Mouse (Mus musculus): ENCODE results near the gene Cpne4. TPM values are rescaled to one million over a fixed set of nuclear protein-coding genes. Genes with fewer than 3 reads are reported as not detected.

The Cpne4 gene
- total RNA-seq, 2 experiments from 2014 or later, result 123 to 148 TPM

DNA sequence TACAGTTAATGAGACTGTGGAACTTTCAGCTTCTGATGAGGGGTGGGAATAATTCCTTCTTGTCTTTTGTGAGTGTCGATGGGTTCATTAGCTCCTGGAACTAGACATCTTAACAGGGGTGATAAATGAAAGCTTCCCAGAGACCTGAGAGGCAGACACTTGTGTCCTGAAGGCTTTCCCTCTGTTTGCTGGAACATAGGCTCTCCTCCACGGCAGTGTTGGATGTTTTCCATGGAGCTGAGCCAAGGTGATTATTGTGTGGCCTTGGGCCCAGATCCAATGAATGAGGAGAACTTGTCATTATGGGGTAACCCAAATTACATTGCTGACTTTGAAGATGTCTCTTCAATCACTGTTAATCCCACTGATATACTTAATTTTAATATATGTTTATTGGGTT, 146.1 kb downstream of the Cpne4 start:
- DNase-seq, result no peak

DNA sequence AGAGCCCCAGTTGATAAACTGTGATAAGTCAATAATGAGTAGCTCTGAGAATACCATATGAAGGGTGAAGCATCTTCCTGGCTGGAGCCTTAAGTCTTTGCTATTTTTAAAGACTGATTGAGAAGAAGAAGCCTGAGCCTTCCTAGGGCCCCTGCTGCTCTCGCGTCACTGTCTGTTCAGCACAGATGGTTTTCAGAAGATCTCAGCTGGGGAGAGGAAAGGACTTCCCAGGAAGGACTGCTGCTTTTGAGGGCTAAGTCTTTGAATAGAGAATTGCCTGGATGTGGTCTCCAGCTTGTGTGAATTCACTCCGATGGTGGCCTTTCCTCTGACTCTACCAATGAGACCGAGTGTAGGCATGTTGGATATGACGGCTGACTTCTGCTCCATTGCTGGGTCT, 163.7 kb downstream of the Cpne4 start:
- no peak for DNase-seq

DNA sequence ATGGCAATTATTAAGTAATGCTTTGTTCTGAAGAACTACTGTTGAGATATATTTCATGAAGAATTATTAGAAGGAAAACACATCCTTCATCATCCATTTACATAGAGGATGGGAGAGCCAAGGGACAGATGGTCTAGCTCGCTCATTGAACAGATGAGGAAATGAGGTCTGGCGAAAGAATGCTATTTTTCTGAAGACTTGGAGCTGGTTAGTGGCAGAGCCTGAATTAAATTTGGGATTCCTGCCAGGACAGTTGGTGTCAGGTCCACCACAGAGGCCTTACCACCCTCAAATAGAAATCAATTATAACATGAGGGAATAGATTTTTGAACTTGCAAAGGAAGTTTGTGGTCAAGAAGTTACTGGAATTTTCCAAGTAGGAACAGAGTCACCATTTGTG, 178.2 kb downstream of the Cpne4 start:
- DNase-seq, result peak in 1 of 2 experiments; percentile 4

DNA sequence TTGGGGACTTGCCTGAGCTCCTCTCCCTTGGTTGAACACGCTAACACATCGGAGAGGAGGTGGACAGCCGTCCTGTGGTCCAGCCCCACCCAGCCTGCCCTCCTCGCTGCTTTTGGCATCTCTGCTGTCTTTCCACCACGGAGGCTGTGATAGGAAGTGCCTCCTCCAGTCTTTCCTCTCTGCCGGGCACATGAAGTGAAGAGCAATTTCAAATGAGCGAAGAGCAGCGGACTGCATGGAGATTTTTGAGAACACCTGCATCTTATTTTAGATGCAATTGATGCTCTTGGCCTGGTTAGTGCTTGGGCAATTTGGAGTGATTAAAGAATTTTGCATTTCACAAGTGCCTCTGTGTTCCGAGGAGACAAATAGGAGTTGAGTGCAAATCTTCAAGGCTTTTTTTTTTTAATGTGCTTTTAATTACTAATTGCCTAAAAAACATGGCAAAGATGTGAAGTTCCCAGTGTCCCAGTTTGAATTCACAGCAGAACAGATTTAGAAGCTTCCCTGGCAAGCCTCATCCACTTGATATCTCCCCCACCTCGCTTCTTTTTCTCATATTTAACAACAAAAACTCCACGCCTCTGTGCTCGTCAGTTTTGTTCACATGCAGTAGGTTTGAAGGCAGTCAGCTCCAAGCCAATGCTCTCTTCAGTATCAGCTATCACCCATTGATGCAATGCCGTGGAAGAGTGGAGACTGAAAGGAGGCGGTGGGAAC, 195.7 kb downstream of the Cpne4 start:
- peak; percentile 11 to 14 for DNase-seq

DNA sequence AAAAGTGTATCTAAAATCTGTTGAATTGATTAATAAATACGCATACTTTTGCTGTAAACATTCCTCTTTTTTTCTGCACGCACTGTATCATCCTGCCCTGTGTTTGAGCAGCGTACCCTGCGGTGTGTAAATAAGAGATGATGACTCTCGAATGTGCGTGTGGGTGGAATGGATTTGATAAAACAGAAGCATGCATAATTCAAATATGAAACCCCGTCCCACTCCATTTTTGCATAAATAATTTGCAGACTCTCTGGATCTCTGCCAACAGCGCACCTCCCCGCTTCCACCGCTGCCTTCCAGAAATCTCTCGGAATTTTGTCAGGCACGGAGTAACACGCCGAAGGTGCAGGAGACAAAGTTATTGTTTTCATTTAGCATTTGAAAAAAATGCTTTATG, 208.4 kb downstream of the Cpne4 start:
- no peak for DNase-seq

DNA sequence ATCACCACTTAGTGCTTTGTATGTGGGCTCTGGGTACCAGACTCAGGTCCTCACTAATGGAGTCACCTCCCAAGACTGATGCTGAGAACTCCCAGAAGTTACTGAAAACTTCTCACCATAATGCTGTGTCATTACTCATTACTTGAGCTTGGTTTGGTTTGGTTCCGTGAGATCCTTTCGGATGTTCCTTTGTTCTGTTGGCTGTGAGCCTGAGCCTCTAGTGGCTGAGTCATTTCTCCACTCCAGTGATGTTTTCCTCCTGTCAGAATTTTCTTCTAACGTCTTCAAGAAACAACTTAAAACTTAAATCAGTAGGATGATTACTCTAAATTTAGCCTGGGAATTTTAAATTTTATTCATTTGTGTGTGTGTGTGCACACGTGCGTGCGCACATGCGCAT, 212.9 kb downstream of the Cpne4 start:
- no peak for DNase-seq

DNA sequence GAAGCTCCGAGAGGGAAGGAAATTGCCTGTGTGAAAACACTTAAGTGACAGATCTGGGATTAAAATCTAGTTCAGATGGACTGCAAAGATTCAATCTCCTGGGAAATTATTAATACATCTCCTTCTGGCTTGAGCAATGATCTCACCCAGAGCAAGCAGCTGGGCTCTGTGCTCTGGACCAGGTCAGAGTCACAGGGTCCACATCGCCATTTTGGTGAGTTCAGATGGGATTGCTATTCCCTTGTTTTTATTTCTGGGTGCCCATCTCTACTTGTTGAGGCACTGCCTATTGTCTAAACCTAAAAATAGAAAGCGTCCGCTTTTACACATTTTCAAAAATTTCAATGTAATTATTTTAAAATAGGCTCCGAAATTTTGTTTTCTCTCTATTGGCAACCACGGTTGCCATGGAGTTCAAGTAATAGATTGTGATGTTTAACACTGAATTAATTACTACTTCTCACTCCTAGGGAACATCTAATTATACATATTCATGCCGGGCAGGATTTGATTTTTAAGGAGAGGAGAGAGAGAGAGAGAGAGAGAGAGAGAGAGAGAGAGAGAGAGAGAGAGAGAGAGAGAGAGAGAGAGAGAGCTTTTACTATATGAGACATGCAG, 229.2 kb downstream of the Cpne4 start:
- DNase-seq, result no peak

DNA sequence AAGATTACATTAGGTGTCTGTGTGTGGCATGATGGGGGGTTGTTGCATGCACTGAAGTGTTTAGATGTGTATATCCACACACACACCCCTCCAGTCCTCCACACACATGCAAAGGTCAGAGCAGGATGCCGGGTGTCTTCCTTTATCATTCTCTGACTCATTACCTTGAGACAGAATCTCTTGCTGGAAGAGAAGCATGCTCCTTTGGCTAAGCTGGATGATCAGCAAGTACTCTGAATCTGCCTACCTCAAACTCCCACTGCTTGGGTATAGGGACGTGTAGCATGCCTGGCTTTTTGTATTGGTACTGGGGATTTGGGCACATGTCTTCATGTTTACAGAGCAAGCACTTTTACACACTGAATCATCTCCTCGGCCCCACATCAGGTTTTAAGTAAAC, 230.0 kb downstream of the Cpne4 start:
- DNase-seq, result no peak

DNA sequence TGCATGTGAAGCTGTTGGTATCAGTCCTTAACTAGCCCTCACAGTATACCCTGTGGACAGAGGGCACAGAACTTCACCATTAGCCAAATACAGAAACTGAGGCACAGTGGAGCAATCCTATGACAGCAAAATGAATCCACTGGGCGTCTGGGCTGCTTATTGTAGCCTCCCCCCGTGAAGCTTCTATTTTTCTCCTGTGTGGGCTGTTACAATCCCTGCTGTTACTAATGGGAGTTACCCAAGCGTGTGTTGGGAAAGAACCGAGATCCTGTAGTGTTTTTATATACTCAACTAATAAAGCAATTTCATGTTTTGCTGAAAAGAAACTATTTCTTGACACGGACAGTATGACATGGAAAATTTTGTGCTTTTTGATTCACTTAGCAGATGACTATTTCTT, 230.7 kb downstream of the Cpne4 start:
- DNase-seq, result no peak

DNA sequence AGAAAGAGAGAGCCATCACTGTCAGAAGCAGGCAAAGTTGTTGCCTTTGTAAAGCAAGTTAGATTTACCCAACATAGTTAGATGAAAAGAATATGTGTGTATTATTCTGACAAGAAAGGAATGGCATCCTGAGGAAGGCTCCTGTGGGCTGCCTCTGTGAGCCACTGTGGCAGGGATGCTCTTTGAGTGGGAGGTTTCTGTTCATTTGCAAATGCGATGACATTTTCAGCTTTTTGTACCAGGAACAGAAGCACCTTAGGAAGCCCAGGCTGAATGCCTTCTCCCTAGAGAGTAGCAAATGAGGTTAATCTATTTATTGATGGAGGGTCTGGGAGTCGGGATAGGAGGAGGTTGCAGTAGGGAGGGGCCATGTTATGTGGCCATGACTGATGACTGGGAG, 249.5 kb downstream of the Cpne4 start:
- no peak for DNase-seq

DNA sequence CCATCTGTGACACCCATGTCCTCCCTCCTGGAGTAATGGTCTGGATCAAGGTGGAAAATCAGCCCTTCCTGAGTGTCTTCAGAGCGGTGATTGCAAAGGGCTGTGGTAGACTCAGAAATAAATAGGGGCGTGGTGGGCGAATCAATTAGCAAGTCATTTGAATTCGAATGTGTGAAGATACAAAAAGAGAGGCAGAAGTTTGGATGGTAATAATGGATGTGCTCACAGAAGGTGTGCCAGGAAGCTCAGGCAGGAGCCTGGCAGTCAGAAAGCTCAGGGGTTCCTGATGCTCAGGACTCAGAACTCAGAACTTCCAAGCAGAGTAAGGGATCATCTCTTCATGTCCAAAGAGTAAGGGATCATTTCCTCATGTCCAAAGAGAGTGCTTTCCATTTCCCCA, 257.7 kb downstream of the Cpne4 start:
- no peak for DNase-seq

DNA sequence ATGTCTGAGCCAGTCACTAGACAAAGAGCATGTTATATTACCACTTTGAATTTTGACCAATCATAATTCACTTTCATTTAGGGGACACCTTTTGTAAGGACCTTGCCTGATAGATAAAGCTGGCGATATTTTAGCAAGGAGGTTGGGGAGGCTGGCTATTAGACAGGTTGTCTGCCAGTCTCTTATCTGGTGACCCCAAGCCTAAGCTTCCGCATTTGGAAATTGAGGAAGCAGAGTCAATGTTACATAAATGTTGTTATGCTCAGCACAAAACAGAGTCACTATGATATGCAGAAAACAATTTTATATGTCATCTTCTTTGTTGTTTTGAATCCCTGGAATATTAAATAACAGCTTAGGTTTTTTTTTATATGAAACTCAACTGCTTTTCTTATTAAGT, 267.6 kb downstream of the Cpne4 start:
- no peak for DNase-seq

DNA sequence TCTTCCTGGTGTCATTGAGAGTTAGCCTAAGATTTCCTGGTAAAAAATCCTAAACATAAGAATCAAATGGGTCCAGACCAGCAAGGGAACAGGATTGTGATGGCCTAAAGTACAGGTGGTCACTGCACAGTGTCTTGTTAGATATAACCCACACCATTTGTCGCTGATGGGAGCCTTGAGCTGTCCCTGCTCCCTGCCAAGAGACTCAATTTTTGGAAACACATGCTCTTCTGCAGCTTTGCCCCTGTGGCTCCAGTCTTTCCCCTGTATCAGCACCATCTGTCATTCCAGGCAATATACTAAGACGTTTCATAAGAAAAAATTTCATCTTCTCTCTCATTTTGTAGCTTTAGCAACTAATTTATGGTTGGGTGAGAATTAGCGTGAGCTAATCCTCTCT, 281.6 kb downstream of the Cpne4 start:
- DNase-seq, result no peak

DNA sequence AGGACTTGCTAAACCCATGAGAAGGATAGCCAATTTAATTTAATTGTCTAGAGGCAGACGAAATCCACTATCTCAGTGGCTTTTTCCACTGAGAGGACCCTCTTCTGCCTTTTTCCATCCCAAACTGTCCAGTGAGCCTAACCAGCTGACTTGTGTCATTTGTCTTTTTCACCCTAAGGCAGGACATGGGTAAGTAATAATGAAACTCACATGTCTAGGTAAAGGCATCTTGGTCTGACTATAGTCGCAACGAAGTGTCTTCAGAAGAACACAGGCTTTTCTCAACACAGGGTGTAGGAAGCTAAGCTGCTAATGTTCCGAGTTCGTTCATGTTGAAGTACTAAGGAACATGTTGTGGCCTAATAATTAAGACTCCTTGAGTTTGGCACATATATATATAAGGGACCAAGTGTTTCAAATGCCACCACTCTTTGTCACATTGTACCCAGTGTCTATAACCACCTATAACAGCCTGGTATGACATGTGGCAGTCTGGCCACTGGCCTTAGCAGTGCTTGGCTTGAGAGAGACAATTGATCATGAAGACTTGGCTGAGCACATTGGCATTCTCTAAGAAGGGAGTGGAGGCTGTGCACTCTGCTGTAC, 286.0 kb downstream of the Cpne4 start:
- no peak for DNase-seq

DNA sequence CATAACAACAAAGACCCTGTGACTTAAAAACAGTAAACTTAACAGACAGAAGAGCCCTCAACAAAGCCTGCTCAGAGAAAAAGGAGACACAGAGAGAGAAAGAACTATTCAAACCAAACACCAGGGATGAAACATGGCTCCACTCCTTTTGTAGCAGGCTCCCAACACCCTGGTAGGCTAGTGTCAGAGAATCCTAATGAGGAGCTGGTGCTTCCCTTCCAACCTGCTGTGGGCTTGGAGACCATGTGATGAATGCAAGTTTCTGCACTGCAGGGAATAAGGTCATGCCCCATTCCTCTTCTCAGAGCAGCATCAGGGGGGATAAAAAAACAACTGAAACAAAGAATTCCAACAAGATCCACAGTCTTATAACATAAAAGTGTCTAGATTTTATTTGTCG, 290.8 kb downstream of the Cpne4 start:
- no peak for DNase-seq

DNA sequence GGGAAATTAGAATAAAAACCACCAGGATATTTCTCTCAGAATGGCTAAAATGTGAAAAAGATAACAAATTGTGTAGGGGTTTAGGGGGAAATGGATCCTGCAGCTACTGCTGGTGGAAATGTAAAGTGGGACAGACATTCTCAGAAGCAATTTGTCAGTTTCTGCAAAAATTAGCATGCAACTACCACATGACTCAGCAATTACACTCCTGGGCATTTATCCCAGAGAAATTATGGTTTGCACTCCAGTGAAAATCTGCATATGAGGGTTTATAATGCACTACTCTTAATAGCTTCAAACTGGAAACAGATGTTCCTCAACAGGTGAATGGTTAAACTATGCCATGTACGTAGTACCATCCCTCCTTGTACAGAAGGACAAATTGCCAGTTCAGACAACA, 294.2 kb downstream of the Cpne4 start:
- peak in 1 of 2 experiments; percentile 25 for DNase-seq

DNA sequence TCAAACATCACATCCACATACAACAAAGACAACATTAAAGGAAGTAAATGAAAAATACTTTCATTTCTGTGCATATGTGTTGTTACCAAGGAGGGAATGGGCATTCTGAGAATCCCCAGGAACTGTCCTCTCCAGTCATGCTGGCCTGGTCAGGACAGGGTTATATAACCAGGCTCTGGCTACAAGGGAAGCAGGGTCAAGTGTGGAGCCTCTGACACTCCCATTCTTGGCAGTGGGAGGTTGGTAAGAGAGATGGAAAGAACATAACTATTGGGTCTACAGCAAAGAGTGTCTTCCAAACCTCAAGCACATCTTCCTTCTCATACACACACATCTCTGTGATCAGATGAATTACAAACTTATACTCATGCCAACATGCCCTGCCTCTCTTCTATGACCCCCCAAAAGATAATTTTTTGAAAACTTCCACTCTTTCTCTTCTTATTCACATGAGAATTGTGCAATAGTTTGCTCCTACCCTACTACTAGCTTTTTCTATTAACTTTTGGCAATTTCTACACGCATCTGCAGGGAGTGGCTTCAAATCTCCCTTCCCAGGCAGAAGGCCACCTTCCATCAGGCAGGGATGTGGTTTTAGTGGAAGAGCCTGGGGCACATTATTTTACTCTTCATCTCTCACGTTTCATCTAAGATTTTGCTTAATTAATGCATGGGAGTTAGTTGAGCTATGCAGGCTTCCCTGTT, 298.3 kb downstream of the Cpne4 start:
- no peak for DNase-seq

DNA sequence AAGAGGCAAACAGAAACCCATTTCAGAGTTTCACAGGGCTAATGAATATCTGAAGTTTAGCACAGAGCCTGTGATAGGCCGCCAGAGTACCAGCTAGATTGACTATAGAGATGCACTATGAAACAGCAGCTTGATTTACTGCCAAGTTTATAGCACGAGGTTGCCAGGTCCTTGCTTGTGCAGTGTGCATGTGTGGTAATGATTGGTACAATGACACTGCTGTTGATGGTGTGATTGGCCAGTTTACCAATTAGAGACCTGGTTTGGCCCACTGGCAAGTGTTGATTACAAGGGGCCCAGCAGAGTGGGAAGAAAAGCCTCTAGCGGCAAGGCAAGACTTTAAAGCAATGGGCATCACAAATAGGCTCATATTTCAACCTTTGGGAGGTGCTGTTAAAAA, 306.6 kb downstream of the Cpne4 start:
- DNase-seq, result no peak

DNA sequence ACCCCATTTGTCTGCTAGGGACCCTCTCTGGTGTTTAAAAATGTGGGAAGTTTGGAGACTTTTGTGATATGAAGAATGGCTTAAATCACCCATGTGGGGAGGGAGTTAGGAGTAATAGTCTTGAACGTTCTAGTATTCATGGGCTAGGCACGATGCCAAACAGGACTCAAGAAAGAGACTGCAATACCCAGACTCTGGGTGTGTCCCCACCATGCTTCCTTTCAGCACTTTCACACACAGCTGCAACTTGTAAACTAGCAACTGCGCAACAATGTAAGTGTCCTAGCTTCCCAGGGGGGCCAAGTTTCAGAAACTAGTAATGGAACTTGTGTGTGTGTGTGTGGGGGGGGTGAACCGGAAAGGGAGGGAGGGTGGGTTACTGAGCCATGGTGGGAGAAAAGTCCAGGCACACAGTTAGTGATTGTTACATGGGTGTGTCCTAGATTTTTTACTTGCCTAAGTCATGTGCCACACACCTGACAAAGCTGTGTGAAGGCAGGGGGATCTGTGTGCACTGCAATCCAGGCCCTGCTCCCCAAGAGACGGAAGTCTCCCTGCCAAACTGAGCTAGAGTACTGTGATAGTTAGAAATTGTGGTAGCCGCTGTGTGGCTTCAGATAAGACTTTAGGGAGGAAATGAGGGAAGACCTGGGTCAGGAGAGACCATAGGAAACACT, 307.3 kb downstream of the Cpne4 start:
- DNase-seq, result no peak

DNA sequence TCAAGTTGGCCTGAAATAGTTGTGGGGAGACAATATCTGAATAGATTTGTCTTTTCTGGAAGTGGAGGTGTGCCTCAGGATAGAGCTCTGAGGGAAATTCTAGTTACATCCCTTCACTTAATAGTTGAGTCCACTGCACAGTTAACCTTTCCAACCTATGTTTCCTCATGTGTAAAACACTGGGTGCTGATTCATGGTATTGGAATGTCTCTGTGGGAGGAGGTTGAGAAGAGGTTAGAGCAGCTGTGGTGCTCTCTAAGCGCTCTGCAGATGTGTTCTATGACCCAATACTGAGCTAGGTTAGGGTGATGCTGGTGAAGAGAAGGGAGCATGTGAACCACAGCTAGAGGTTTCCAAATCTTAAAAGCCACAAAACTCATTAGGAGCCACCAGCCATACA, 318.7 kb downstream of the Cpne4 start:
- DNase-seq, result no peak

DNA sequence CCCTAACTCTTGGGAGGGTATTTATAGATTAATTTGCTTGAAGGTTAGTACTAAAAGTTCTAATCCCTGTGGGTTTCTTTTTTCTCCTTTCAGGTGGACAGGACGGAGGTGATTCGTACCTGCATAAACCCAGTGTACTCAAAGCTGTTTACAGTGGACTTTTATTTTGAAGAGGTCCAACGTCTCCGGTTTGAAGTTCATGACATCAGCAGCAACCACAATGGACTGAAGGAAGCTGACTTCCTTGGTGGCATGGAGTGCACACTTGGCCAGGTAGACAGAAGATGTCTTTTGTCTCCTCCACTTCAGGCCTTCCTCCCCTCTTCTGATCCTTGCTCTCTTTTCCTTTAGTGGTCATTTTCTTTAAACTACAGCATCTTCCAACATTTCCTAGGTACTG, 325.5 kb downstream of the Cpne4 start:
- no peak for DNase-seq

DNA sequence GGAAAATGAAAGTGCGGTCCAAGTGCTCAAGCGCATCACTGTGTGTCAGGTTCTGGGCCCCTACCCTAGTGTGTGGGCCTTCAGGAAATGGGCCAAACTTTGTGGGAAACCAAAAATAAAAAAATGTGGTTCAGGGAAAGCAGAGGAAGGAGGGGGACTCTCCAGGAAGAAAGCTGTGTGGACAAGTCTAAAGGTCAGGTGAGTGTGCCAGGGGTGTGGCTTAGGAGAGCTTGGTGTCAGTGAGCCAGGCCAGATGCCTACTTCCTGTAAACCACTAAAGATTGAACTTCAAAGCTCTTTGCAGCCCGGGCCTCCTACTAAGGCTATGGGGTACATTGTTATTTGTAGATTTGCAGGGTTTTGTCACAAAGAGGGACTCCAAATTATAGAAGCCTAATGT, 327.1 kb downstream of the Cpne4 start:
- DNase-seq, result no peak

DNA sequence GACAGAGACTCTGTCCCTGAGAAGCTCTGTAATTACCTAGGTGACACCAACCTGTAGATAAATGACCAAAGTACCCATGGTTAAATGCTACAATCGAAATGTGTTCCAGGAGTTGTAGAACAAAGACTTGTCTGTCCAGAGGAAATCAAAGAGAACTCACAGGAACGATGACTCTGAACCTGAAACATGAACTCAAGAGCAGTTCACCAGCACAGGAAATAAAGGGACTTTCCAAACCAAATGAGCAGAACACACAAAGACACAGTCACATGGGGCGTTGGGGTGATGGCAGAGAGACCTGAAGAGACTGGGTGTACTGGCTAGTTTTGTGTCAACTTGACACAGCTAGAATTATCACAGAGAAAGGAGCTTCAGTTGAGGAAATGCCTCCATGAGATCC, 329.9 kb downstream of the Cpne4 start:
- DNase-seq, result no peak
